8 mouse cellular contexts compared by ENCODE assay signal in genomic region chr12:104952458-104952857, GRCm38 (mm10). TPM values are rescaled to one million over a fixed set of nuclear protein-coding genes. Genes with fewer than 3 reads are reported as not detected.
DNase-seq lines count a peak whose midpoint lies in the region; ATAC-seq and TF ChIP-seq lines count a peak whose summit lies in the region.

No protein-coding gene starts in this region.

- no peak overlapping the region for H3K4me3 ChIP-seq in kidney, adult 2 months (ENCODE audit: insufficient read depth, low read depth, low read length)
- no peak overlapping the region for H3K4me3 ChIP-seq in limb, embryonic 13.5 days
- H3K4me3 ChIP-seq in midbrain, embryonic 16.5 days (ENCODE audit: low read depth, low read length), result no peak overlapping the region

- no peak overlapping the region for H3K4me2 ChIP-seq in limb, embryonic 13.5 days (replicated peaks)
- H3K4me2 ChIP-seq in midbrain, embryonic 16.5 days (ENCODE audit: low read length), result no peak overlapping the region

- no peaks in the 10 kb centered on the region for H3K27me3 ChIP-seq in kidney, adult 2 months (replicated peaks; ENCODE audit: control insufficient read depth, insufficient read depth, low read length)
- no peaks in the 10 kb centered on the region for H3K27me3 ChIP-seq in limb, embryonic 13.5 days
- no peaks in the 10 kb centered on the region for H3K27me3 ChIP-seq in midbrain, embryonic 16.5 days (ENCODE audit: control insufficient read depth, insufficient read depth, low read depth, low read length)

- no peaks in the 10 kb centered on the region for H3K9me3 ChIP-seq in limb, embryonic 13.5 days
- no peaks in the 10 kb centered on the region for H3K9me3 ChIP-seq in midbrain, embryonic 16.5 days (replicated peaks; ENCODE audit: control insufficient read depth, low read length, poor library complexity, severe bottlenecking)

- 22% methylated on average over 5 of the region's 5 CpGs for WGBS in kidney, adult 2 months
- 12% methylated on average over 5 of the region's 5 CpGs for WGBS in limb, embryonic 13.5 days
- WGBS in midbrain, embryonic 16.5 days, result 16% methylated on average over 5 of the region's 5 CpGs

- ATAC-seq in limb, embryonic 13.5 days (ENCODE audit: low FRiP score, low read depth), result peak; percentile 31
- peak; percentile 39; the same call in 1 of the 2 replicates for ATAC-seq in midbrain, embryonic 16.5 days

- H3K27ac ChIP-seq in kidney, adult 2 months (ENCODE audit: insufficient read depth, low read depth, low read length), result no peak overlapping the region
- H3K27ac ChIP-seq in limb, embryonic 13.5 days, result no peak overlapping the region
- no peak overlapping the region for H3K27ac ChIP-seq in midbrain, embryonic 16.5 days (ENCODE audit: low read length)

- no peaks in the 10 kb centered on the region for H3K36me3 ChIP-seq in kidney, adult 2 months (ENCODE audit: control insufficient read depth, insufficient read depth, low read length)
- H3K36me3 ChIP-seq in limb, embryonic 13.5 days, result no peaks in the 10 kb centered on the region
- no peaks in the 10 kb centered on the region for H3K36me3 ChIP-seq in midbrain, embryonic 16.5 days (ENCODE audit: control insufficient read depth, insufficient read depth, low read length)

- DNase-seq in left cerebral cortex, adult 18-20 months (ENCODE audit: low spot score in 2 of 2), result peak; percentile 72 to 84
- DNase-seq in left cerebral cortex, adult 11 months (ENCODE audit: low spot score), result no peak
- peak; percentile 86 for DNase-seq in embryo, embryonic 10 days (ENCODE audit: low spot score)
- DNase-seq in gastrocnemius, postnatal 4 days (ENCODE audit: low spot score in 2 of 2), result peak; percentile 63 to 79
- peak; percentile 77 for DNase-seq in kidney, adult 2 months
- DNase-seq in spleen, postnatal 14 days (ENCODE audit: low spot score in 2 of 2), result peak; percentile 64 to 84

- TF ChIP-seq POLR2A in kidney, adult 2 months (IDR thresholded peaks at IDR 0.05; ENCODE audit: low read depth, low read length), result no peak

- H3K4me1 ChIP-seq in kidney, adult 2 months (ENCODE audit: control insufficient read depth, insufficient read depth, low read length), result no peaks in the 10 kb centered on the region
- no peaks in the 10 kb centered on the region for H3K4me1 ChIP-seq in limb, embryonic 13.5 days
- no peaks in the 10 kb centered on the region for H3K4me1 ChIP-seq in midbrain, embryonic 16.5 days (ENCODE audit: control insufficient read depth, insufficient read depth, low read length)

- TF ChIP-seq CTCF in kidney, adult 2 months (conservative IDR thresholded peaks at IDR 0.05; ENCODE audit: insufficient read depth, insufficient read length, low read depth, low read length), result peak; percentile 93

- H3K9ac ChIP-seq in limb, embryonic 13.5 days, result no peak overlapping the region
- no peak overlapping the region for H3K9ac ChIP-seq in midbrain, embryonic 16.5 days (ENCODE audit: low read depth, low read length)

RNA-seq across cellular contexts. Expression of gene Syne3, which starts 57.2 kb away (rescaled TPM):
- total RNA-seq in left cerebral cortex, adult 18-20 months (2021), result 1 to 10 TPM; 1.8 to 2.3 TPM
- total RNA-seq in gastrocnemius, postnatal 4 days (2021), result 10 to 100 TPM; 17.7 to 19.2 TPM
- polyA plus RNA-seq in kidney, adult 2 months (2012; rRNA removed), result 2.7 and 3.1 TPM in 2 replicates
- 1.4 and 1.6 TPM in 2 replicates for polyA plus RNA-seq in limb, embryonic 13.5 days (2015; fragmentation: Nextera tagmentation; extraction: Ambion mirVana)
- polyA plus RNA-seq in midbrain, embryonic 16.5 days (2015; fragmentation: Nextera tagmentation; extraction: Ambion mirVana), result 0.16 and 0.25 TPM in 2 replicates
